Mouse (Mus musculus): ENCODE results near the gene Kprp. TPM values are rescaled to one million over a fixed set of nuclear protein-coding genes. Genes with fewer than 3 reads are reported as not detected.

The Kprp gene
- not detected for polyA plus RNA-seq (2014; fragmentation: Illumina TruSeq; extraction: RNeasy Lipid Tissue Mini Kit (QIAGEN cat#74804))

DNA sequence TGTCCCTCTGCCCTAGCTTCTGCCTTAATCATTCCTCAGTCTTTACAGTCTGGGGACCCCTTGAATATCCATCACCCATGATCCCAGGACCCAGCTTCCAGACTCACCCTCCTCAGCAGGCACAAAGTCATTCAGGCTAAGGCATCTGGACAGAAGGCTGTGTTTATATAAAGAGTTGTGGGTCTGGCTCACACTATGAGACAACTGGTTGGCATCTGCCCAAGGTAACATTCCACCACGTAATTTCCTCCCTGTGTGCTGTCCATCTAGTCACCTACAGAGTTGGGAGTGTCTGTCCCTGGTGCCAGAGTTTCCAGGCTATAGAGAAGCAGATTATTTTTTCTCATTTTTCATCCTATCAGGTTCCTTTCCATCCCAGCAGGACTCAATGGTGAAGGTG is at the start of gene Kprp:
Kprp (minus strand) TSS at position 140 of the 400 bp plus-strand sequence.

GRCm38 (mm10) chr3:92870116-92870515 is 43.1 kb upstream of the Kprp start, which contains the start of gene 2310050C09Rik:
2310050C09Rik (minus strand) TSS chr3:92870216.

DNA sequence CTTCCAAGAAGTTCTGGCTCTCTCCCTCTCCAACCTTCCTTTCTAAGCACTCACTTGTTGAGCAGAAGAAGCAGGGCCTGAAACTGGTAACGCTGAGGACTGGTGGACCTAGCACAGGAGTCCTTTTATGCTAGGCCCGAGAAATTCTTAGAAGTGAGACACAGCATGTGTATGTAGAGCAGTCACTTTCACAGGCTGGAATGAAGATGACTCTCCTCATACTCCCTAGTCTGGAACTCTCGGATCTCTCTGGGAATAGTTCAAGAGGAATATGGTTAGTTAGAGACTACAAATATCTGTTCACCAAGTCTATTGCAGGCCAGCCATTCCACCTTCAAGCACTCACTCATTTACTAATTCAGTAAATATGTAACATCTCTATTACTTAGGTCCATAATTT is 24.1 kb upstream of the Kprp start, which contains the start of gene Lce1l:
Lce1l (minus strand) TSS at position 101 of the 400 bp plus-strand sequence.

GRCm38 (mm10) chr3:92807791-92808190 is 19.3 kb downstream of the Kprp start, which contains the start of gene Lce1k:
Lce1k (minus strand) TSS chr3:92807891.

DNA sequence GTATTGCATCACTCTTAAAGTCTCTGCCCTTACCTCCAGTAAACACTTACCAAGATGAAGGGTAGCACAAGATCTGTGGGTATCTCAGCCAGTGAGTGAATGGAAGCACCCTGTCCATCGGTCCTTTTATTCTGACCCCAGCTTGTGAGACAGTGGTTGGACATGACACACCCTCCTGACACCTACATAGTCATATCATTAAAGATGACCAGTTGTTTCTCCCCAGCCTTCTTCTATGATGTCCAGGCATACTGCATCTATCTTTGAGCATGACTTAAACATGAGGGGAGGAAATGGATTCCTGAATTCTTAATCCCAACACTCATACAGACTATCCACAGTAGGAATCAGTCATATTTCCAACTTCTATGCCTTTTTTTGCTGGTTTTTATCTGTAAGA is 36.6 kb downstream of the Kprp start, which contains the start of gene Lce1j:
Lce1j (minus strand) TSS at position 101 of the 400 bp plus-strand sequence.

DNA sequence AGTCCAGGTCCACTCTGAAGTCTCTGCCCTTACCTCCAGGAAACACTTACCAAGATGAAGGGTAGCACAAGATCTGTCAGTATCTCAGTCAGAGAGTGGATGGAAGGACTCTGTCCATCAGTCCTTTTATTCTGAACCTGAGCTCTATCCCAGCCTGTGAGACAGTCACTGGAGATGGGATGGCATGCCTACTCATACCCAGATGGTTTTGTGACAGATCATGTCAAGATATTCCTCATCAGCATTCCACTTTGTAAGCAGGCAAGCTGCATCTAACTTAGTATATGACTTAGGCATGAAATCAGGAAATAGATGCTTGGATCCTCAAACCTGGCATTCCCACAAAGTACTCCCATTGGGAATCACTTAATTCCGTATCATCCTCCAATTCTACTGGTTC is 48.2 kb downstream of the Kprp start, which contains the start of gene Lce1i:
Lce1i (minus strand) TSS at position 101 of the 400 bp plus-strand sequence.

Other genes starting within 250 kb of the Kprp start
- gene Smcp, start 238.2 kb downstream of the Kprp start, polyA plus RNA-seq (2014; fragmentation: Illumina TruSeq; extraction: RNeasy Lipid Tissue Mini Kit (QIAGEN cat#74804)), result not detected
- not detected for gene 2210017I01Rik, start 219.8 kb downstream of the Kprp start, polyA plus RNA-seq (2014; fragmentation: Illumina TruSeq; extraction: RNeasy Lipid Tissue Mini Kit (QIAGEN cat#74804))
- not detected for gene Lce6a, start 205.6 kb downstream of the Kprp start, polyA plus RNA-seq (2014; fragmentation: Illumina TruSeq; extraction: RNeasy Lipid Tissue Mini Kit (QIAGEN cat#74804))
- gene Lce1a1, start 178.9 kb downstream of the Kprp start, polyA plus RNA-seq (2014; fragmentation: Illumina TruSeq; extraction: RNeasy Lipid Tissue Mini Kit (QIAGEN cat#74804)), result not detected
- not detected for gene Lce1b, start 170.3 kb downstream of the Kprp start, polyA plus RNA-seq (2014; fragmentation: Illumina TruSeq; extraction: RNeasy Lipid Tissue Mini Kit (QIAGEN cat#74804))
- not detected for gene Lce1a2, start 156.9 kb downstream of the Kprp start, polyA plus RNA-seq (2014; fragmentation: Illumina TruSeq; extraction: RNeasy Lipid Tissue Mini Kit (QIAGEN cat#74804))
- not detected for gene Lce1c, start 148.0 kb downstream of the Kprp start, polyA plus RNA-seq (2014; fragmentation: Illumina TruSeq; extraction: RNeasy Lipid Tissue Mini Kit (QIAGEN cat#74804))
- gene Lce1d, start 140.0 kb downstream of the Kprp start, polyA plus RNA-seq (2014; fragmentation: Illumina TruSeq; extraction: RNeasy Lipid Tissue Mini Kit (QIAGEN cat#74804)), result not detected
- gene Lce1e, start 118.2 kb downstream of the Kprp start, polyA plus RNA-seq (2014; fragmentation: Illumina TruSeq; extraction: RNeasy Lipid Tissue Mini Kit (QIAGEN cat#74804)), result not detected
- not detected for gene Lce1f, start 106.9 kb downstream of the Kprp start, polyA plus RNA-seq (2014; fragmentation: Illumina TruSeq; extraction: RNeasy Lipid Tissue Mini Kit (QIAGEN cat#74804))
- gene Gm38119, start 88.2 kb downstream of the Kprp start, polyA plus RNA-seq (2014; fragmentation: Illumina TruSeq; extraction: RNeasy Lipid Tissue Mini Kit (QIAGEN cat#74804)), result not detected
- gene Lce1g, start 74.9 kb downstream of the Kprp start, polyA plus RNA-seq (2014; fragmentation: Illumina TruSeq; extraction: RNeasy Lipid Tissue Mini Kit (QIAGEN cat#74804)), result not detected
- not detected for gene Lce1h, start 62.2 kb downstream of the Kprp start, polyA plus RNA-seq (2014; fragmentation: Illumina TruSeq; extraction: RNeasy Lipid Tissue Mini Kit (QIAGEN cat#74804))
- gene Lce1i, start 48.3 kb downstream of the Kprp start, polyA plus RNA-seq (2014; fragmentation: Illumina TruSeq; extraction: RNeasy Lipid Tissue Mini Kit (QIAGEN cat#74804)), result not detected
- not detected for gene Lce1j, start 36.7 kb downstream of the Kprp start, polyA plus RNA-seq (2014; fragmentation: Illumina TruSeq; extraction: RNeasy Lipid Tissue Mini Kit (QIAGEN cat#74804))
- gene Lce1k, start 19.4 kb downstream of the Kprp start, polyA plus RNA-seq (2014; fragmentation: Illumina TruSeq; extraction: RNeasy Lipid Tissue Mini Kit (QIAGEN cat#74804)), result not detected
- not detected for gene Lce1l, start 24.0 kb upstream of the Kprp start, polyA plus RNA-seq (2014; fragmentation: Illumina TruSeq; extraction: RNeasy Lipid Tissue Mini Kit (QIAGEN cat#74804))
- not detected for gene 2310050C09Rik, start 43.0 kb upstream of the Kprp start, polyA plus RNA-seq (2014; fragmentation: Illumina TruSeq; extraction: RNeasy Lipid Tissue Mini Kit (QIAGEN cat#74804))
- not detected for gene Lce3a, start 99.0 kb upstream of the Kprp start, polyA plus RNA-seq (2014; fragmentation: Illumina TruSeq; extraction: RNeasy Lipid Tissue Mini Kit (QIAGEN cat#74804))
- not detected for gene Lce3b, start 105.7 kb upstream of the Kprp start, polyA plus RNA-seq (2014; fragmentation: Illumina TruSeq; extraction: RNeasy Lipid Tissue Mini Kit (QIAGEN cat#74804))
- not detected for gene Lce3c, start 117.2 kb upstream of the Kprp start, polyA plus RNA-seq (2014; fragmentation: Illumina TruSeq; extraction: RNeasy Lipid Tissue Mini Kit (QIAGEN cat#74804))
- not detected for gene Lce3d, start 130.1 kb upstream of the Kprp start, polyA plus RNA-seq (2014; fragmentation: Illumina TruSeq; extraction: RNeasy Lipid Tissue Mini Kit (QIAGEN cat#74804))
- not detected for gene Lce3e, start 139.8 kb upstream of the Kprp start, polyA plus RNA-seq (2014; fragmentation: Illumina TruSeq; extraction: RNeasy Lipid Tissue Mini Kit (QIAGEN cat#74804))
- gene Lce3f, start 165.0 kb upstream of the Kprp start, polyA plus RNA-seq (2014; fragmentation: Illumina TruSeq; extraction: RNeasy Lipid Tissue Mini Kit (QIAGEN cat#74804)), result not detected
- not detected for gene Crct1, start 188.4 kb upstream of the Kprp start, polyA plus RNA-seq (2014; fragmentation: Illumina TruSeq; extraction: RNeasy Lipid Tissue Mini Kit (QIAGEN cat#74804))
- gene Lce1m, start 191.8 kb upstream of the Kprp start, polyA plus RNA-seq (2014; fragmentation: Illumina TruSeq; extraction: RNeasy Lipid Tissue Mini Kit (QIAGEN cat#74804)), result not detected
- not detected for gene Gm4858, start 241.6 kb upstream of the Kprp start, polyA plus RNA-seq (2014; fragmentation: Illumina TruSeq; extraction: RNeasy Lipid Tissue Mini Kit (QIAGEN cat#74804))